Mouse (Mus musculus) ES-Bruce4 (cell line): ENCODE results near the gene Egfr.

ENCODE experiments used
- CTCF ChIP-seq: IDR thresholded peaks from one replicate; pipeline ENCODE4 v1.8.1; 2011; ENCODE audit warnings: low read depth, low read length
- POLR2A ChIP-seq: IDR thresholded peaks from one replicate; pipeline ENCODE4 v1.8.1; 2011; ENCODE audit warnings: low read length; ENCODE audit not compliant: insufficient read depth

DNA sequence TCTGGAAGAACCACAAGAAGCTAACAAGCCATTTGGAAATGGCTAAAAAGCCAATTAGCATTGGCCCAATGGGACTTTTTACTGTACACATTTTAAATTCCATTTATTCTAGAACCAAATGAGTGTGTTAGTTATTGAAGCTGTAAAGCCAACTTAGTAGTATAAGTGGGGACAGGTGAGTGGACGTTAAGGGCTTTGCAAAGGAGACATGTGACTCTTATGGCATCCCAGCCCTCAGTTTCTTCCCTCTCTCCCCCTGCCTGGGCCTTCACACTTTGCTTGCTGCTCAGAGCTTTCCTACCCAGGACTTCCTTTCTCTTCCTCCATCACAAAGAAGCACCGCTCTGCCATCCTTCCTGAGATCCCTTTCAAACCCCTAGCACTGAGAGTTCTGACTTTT, 13.3 kb upstream of the Egfr start:
- TF ChIP-seq CTCF (no peak), POLR2A (no peak)
